Mouse (Mus musculus) midbrain, embryonic 13.5 days (tissue): ENCODE measurements around the gene Zfp418. TPM values are rescaled to one million over a fixed set of nuclear protein-coding genes. Genes with fewer than 3 reads are reported as not detected.
"Not testable (repeated sequence)": the region's sequence is repeated elsewhere in the genome, so short reads cannot be mapped to it uniquely, and the experiment has no call there.

Source experiments
- ATAC-seq: fragments of 200-750 bp; cut with Nextera tagmentation; 2 replicates; pipeline ENCODE4 v1.8.0; 2017; ENCODE audit warnings: mild to moderate bottlenecking, moderate TSS enrichment, moderate library complexity
- H3K27ac ChIP-seq: fragments of 300-500 bp; sonication (generic); 2 replicates; pipeline ENCODE4 v1.5.1; 2015; ENCODE audit warnings: inconsistent platforms, mild to moderate bottlenecking, moderate library complexity
- H3K27me3 ChIP-seq: fragments of 300-500 bp; sonication (generic); 2 replicates; pipeline ENCODE4 v1.6.1; 2015; ENCODE audit warnings: mild to moderate bottlenecking, inconsistent platforms
- H3K36me3 ChIP-seq: fragments of 300-500 bp; sonication (generic); 2 replicates; pipeline ENCODE4 v1.6.1; 2015; ENCODE audit warnings: mild to moderate bottlenecking, inconsistent platforms
- H3K4me1 ChIP-seq: fragments of 300-500 bp; sonication (generic); replicated peaks from 2 replicates; pipeline ENCODE4 v1.6.1; 2015; ENCODE audit warnings: inconsistent platforms
- H3K4me2 ChIP-seq: fragments of 300-500 bp; sonication (generic); replicated peaks from 2 replicates; pipeline ENCODE4 v1.6.1; 2015; ENCODE audit warnings: moderate library complexity, mild to moderate bottlenecking, inconsistent platforms
- H3K4me3 ChIP-seq: fragments of 300-500 bp; sonication (generic); replicated peaks from 2 replicates; pipeline ENCODE4 v1.5.1; 2015; ENCODE audit warnings: mild to moderate bottlenecking, inconsistent platforms
- H3K9ac ChIP-seq: fragments of 300-500 bp; sonication (generic); replicated peaks from 2 replicates; pipeline ENCODE4 v1.6.1; 2015; ENCODE audit warnings: mild to moderate bottlenecking, inconsistent platforms
- H3K9me3 ChIP-seq: fragments of 300-500 bp; sonication (generic); 2 replicates; pipeline ENCODE4 v1.6.1; 2016; ENCODE audit warnings: mild to moderate bottlenecking, inconsistent platforms
- WGBS: fragments of 180-500 bp; shearing (Covaris S2); methylation state at CpG from one replicate; pipeline ENCODE4 v1.1.7; 2015; 5-methylcytosine and 5-hydroxymethylcytosine counted together
- polyA plus RNA-seq: library from polyadenylated mRNA; unstranded; fragments of >200 nt; fragmentation: Nextera tagmentation; extraction: Ambion mirVana; gene quantifications from 2 replicates; pipeline ENCODE4 v1.2.1, GENCODE M21; 2015

The Zfp418 gene
- polyA plus RNA-seq, 1 experiment from 2014 or later = 3.8 TPM

- not testable (repeated sequence) for H3K27ac ChIP-seq, H3K27me3 ChIP-seq, ATAC-seq, H3K9me3 ChIP-seq, H3K4me1 ChIP-seq
- peaks cover 17% of the 10 kb centered on the region for H3K36me3 ChIP-seq
- WGBS = 3% methylated on average over 24 of the region's 24 CpGs
- H3K4me3 ChIP-seq = peak within 1 kb of the TSS; percentile 49
- H3K9ac ChIP-seq = peak within 1 kb of the TSS; percentile 63
- peak within 1 kb of the TSS; percentile 65 for H3K4me2 ChIP-seq
Observed at GRCm38 (mm10) chr7:7209313-7210151, 38.4 kb downstream of the Zfp418 start, which contains the start of gene Zfp772. TSS of gene Zfp772 (minus strand) at chr7:7209998.

Other genes starting within 250 kb of the Zfp418 start
- not detected in 2 replicates for gene Aurkc, start 176.0 kb upstream of the Zfp418 start, polyA plus RNA-seq
- gene Zfp954, start 49.8 kb upstream of the Zfp418 start, polyA plus RNA-seq = 23.1 TPM in 2 replicates
- 21.6 and 21.7 TPM in 2 replicates for gene Zfp773, start 34.6 kb upstream of the Zfp418 start, polyA plus RNA-seq
- 8.9 and 9.0 TPM in 2 replicates for gene Zfp772, start 38.7 kb downstream of the Zfp418 start, polyA plus RNA-seq
- 0.71 and 1.5 TPM in 2 replicates for gene Vmn2r29, start 76.0 kb downstream of the Zfp418 start, polyA plus RNA-seq
- 4.6 and 6.0 TPM in 2 replicates for gene Gm45844, start 107.0 kb downstream of the Zfp418 start, polyA plus RNA-seq
- gene Clcn4, start 129.5 kb downstream of the Zfp418 start, polyA plus RNA-seq = 150 and 157 TPM in 2 replicates
- not detected in 2 replicates for gene Vmn2r30, start 166.3 kb downstream of the Zfp418 start, polyA plus RNA-seq
- not detected in 2 replicates for gene Gm45783, start 203.2 kb downstream of the Zfp418 start, polyA plus RNA-seq
- not detected in 2 replicates for gene Vmn2r31, start 228.4 kb downstream of the Zfp418 start, polyA plus RNA-seq